Mouse (Mus musculus) cerebral cortex, adult 2 months (tissue): Measurements from ENCODE around the gene Nfe2l3.

Experiments used
- WGBS: fragments of 180-500 bp; shearing (Covaris S2); methylation state at CpG from one replicate; pipeline ENCODE4 v1.1.7; 2018; 5-methylcytosine and 5-hydroxymethylcytosine counted together

Gene Nfe2l3

GRCm38 (mm10) chr6:51484556-51484955 lies 52.1 kb downstream of the Nfe2l3 start:
- WGBS: 92% methylated on average over 8 of the region's 8 CpGs

- 53% methylated on average over 2 of the region's 2 CpGs for WGBS
These were observed 53.2 kb downstream of the Nfe2l3 start for GRCm38 (mm10) chr6:51485646-51486045.

- WGBS: 68% methylated on average over 7 of the region's 7 CpGs
These were observed 53.7 kb downstream of the Nfe2l3 start for GRCm38 (mm10) chr6:51486076-51486710.

GRCm38 (mm10) chr6:51486731-51487130 lies 54.3 kb downstream of the Nfe2l3 start:
- 92% methylated on average over 5 of the region's 5 CpGs for WGBS

- 69% methylated on average over 2 of the region's 2 CpGs for WGBS
These were observed 57.3 kb downstream of the Nfe2l3 start for GRCm38 (mm10) chr6:51489787-51490186.

- WGBS: 82% methylated on average over 8 of the region's 8 CpGs
These were observed 65.0 kb downstream of the Nfe2l3 start for GRCm38 (mm10) chr6:51497321-51498111.

GRCm38 (mm10) chr6:51505671-51506070 lies 73.2 kb downstream of the Nfe2l3 start:
- 80% methylated on average over 1 of the region's 1 CpGs for whole genome bisulfite sequencing

GRCm38 (mm10) chr6:51507556-51507955 lies 75.1 kb downstream of the Nfe2l3 start:
- 79% methylated on average over 2 of the region's 2 CpGs for WGBS
